Mouse (Mus musculus): ENCODE results near the gene Nr1i3.

GRCm38 (mm10) chr1:171200769-171201168 lies 13.0 kb upstream of the Nr1i3 start:
- TF ChIP-seq CTCF (IDR thresholded peaks at IDR 0.05; ENCODE audit: low read depth, low read length) (no peak), POLR2A (IDR thresholded peaks at IDR 0.05; ENCODE audit: borderline replicate concordance, low read depth, low read length) (no peak)
